Mouse (Mus musculus) cortical plate, adult 2 months (tissue): ENCODE results near the gene Tmcc3.

Experiments used
- CTCF ChIP-seq: fragments of 200-500 bp; IDR thresholded peaks from 2 replicates; pipeline ENCODE4 v1.5.1; 2011; ENCODE audit warnings: mild to moderate bottlenecking, control low read depth, low read length; ENCODE audit not compliant: insufficient read depth; ENCODE audit errors: extremely low read depth
- POLR2A ChIP-seq: fragments of 200-500 bp; IDR thresholded peaks from 2 replicates; pipeline ENCODE4 v1.6.1; 2011; ENCODE audit warnings: mild to moderate bottlenecking, low read length, control low read depth; ENCODE audit not compliant: insufficient read depth; ENCODE audit errors: extremely low read depth

GRCm38 (mm10) chr10:94531482-94531881 lies 219.7 kb downstream of the Tmcc3 start:
- TF ChIP-seq CTCF (no peak), POLR2A (no peak)
